Mouse (Mus musculus) testis, adult 2 months (tissue): ENCODE measurements around the gene Cys1.

Experiments
- CTCF ChIP-seq: fragments of 200-500 bp; IDR thresholded peaks from 2 replicates; pipeline ENCODE4 v1.5.1; 2012; ENCODE audit warnings: low read depth, mild to moderate bottlenecking, inconsistent platforms, low read length, moderate library complexity; ENCODE audit not compliant: control insufficient read depth, insufficient read depth, insufficient replicate concordance
- POLR2A ChIP-seq: fragments of 200-500 bp; IDR thresholded peaks from 2 replicates; pipeline ENCODE4 v1.6.1; 2012; ENCODE audit warnings: low read depth, mild to moderate bottlenecking, inconsistent platforms, low read length, moderate library complexity; ENCODE audit not compliant: control insufficient read depth

- TF ChIP-seq CTCF (no peak), POLR2A (no peak)
These were observed 27.2 kb upstream of the Cys1 start for GRCm38 (mm10) chr12:24708824-24709218.
